Mouse (Mus musculus) liver, embryonic 15.5 days (tissue): ENCODE data around the gene Slc5a10. TPM values are rescaled to one million over a fixed set of nuclear protein-coding genes. Genes with fewer than 3 reads are reported as not detected.

ENCODE experiments used
- ATAC-seq: fragments of 200-750 bp; cut with Nextera tagmentation; 2 replicates; pipeline ENCODE4 v1.8.0; 2017; ENCODE audit warnings: moderate number of reproducible peaks, mild to moderate bottlenecking, moderate library complexity; ENCODE audit not compliant: insufficient read depth
- H3K27ac ChIP-seq: fragments of 300-500 bp; sonication (generic); replicated peaks from 2 replicates; pipeline ENCODE4 v1.5.1; 2015; ENCODE audit warnings: mild to moderate bottlenecking, inconsistent platforms
- H3K27me3 ChIP-seq: fragments of 300-500 bp; sonication (generic); 2 replicates; pipeline ENCODE4 v1.6.1; 2015; ENCODE audit warnings: mild to moderate bottlenecking, inconsistent platforms
- H3K36me3 ChIP-seq: fragments of 300-500 bp; sonication (generic); replicated peaks from 2 replicates; pipeline ENCODE4 v1.6.1; 2015; ENCODE audit warnings: moderate library complexity, mild to moderate bottlenecking, inconsistent platforms
- H3K4me1 ChIP-seq: fragments of 300-500 bp; sonication (generic); replicated peaks from 2 replicates; pipeline ENCODE4 v1.6.1; 2015; ENCODE audit warnings: inconsistent platforms
- H3K4me2 ChIP-seq: fragments of 300-500 bp; sonication (generic); 2 replicates; pipeline ENCODE4 v1.6.1; 2015; ENCODE audit warnings: moderate library complexity, mild to moderate bottlenecking, inconsistent platforms
- H3K4me3 ChIP-seq: fragments of 300-500 bp; sonication (generic); replicated peaks from 2 replicates; pipeline ENCODE4 v1.5.1; 2015; ENCODE audit warnings: mild to moderate bottlenecking, inconsistent platforms
- H3K9ac ChIP-seq: fragments of 300-500 bp; sonication (generic); 2 replicates; pipeline ENCODE4 v1.6.1; 2015; ENCODE audit warnings: moderate library complexity, mild to moderate bottlenecking, inconsistent platforms
- H3K9me3 ChIP-seq: fragments of 300-500 bp; sonication (generic); replicated peaks from 2 replicates; pipeline ENCODE4 v1.6.1; 2016; ENCODE audit warnings: inconsistent platforms
- WGBS: fragments of 180-500 bp; shearing (Covaris S2); methylation state at CpG from one replicate; pipeline ENCODE4 v1.1.7; 2015; ENCODE audit warnings: mixed read lengths; ENCODE audit not compliant: insufficient replicate concordance; 5-methylcytosine and 5-hydroxymethylcytosine counted together
- polyA plus RNA-seq: library from polyadenylated mRNA; unstranded; fragments of >200 nt; fragmentation: Nextera tagmentation; extraction: Ambion mirVana; gene quantifications from 2 replicates; pipeline ENCODE4 v1.2.1, GENCODE M21; 2015

Slc5a10 gene
- polyA plus RNA-seq, 1 experiment from 2014 or later, result not detected

- no peaks in the 10 kb centered on the region for H3K4me1 ChIP-seq
- no peak overlapping the region for H3K9ac ChIP-seq
- ATAC-seq, result no peak
- no peaks in the 10 kb centered on the region for H3K27me3 ChIP-seq
- no peaks in the 10 kb centered on the region for H3K9me3 ChIP-seq
- no peak overlapping the region for H3K4me3 ChIP-seq
- WGBS, result 63% methylated on average over 2 of the region's 2 CpGs
- H3K36me3 ChIP-seq, result no peaks in the 10 kb centered on the region
- H3K4me2 ChIP-seq, result no peak overlapping the region
- no peak overlapping the region for H3K27ac ChIP-seq
Measured at GRCm38 (mm10) chr11:61657432-61657831, 63.2 kb downstream of the Slc5a10 start.

GRCm38 (mm10) chr11:61656148-61656850 is 64.3 kb downstream of the Slc5a10 start:
- 35% methylated on average over 6 of the region's 6 CpGs for WGBS
- no peaks in the 10 kb centered on the region for H3K4me1 ChIP-seq
- no peak for ATAC-seq
- no peaks in the 10 kb centered on the region for H3K36me3 ChIP-seq
- H3K27ac ChIP-seq, result no peak overlapping the region
- H3K27me3 ChIP-seq, result no peaks in the 10 kb centered on the region
- no peak overlapping the region for H3K9ac ChIP-seq
- no peak overlapping the region for H3K4me3 ChIP-seq
- no peak overlapping the region for H3K4me2 ChIP-seq
- no peaks in the 10 kb centered on the region for H3K9me3 ChIP-seq

- Histone ChIP-seq H3K27me3 (no peaks in the 10 kb centered on the region), H3K4me3 (no peak overlapping the region), H3K4me2 (no peak overlapping the region), H3K9ac (no peak overlapping the region), H3K36me3 (no peaks in the 10 kb centered on the region), H3K9me3 (no peaks in the 10 kb centered on the region), H3K27ac (no peak overlapping the region), H3K4me1 (no peaks in the 10 kb centered on the region)
- 44% methylated on average over 4 of the region's 4 CpGs for WGBS
- ATAC-seq, result no peak
Measured at GRCm38 (mm10) chr11:61655649-61656048, 65.0 kb downstream of the Slc5a10 start.

GRCm38 (mm10) chr11:61654786-61655311 is 65.8 kb downstream of the Slc5a10 start:
- H3K4me2 ChIP-seq, result no peak overlapping the region
- H3K27ac ChIP-seq, result no peak overlapping the region
- H3K27me3 ChIP-seq, result no peaks in the 10 kb centered on the region
- no peak overlapping the region for H3K9ac ChIP-seq
- no peaks in the 10 kb centered on the region for H3K36me3 ChIP-seq
- H3K4me3 ChIP-seq, result no peak overlapping the region
- no peak for ATAC-seq
- 75% methylated on average over 4 of the region's 4 CpGs for WGBS
- H3K4me1 ChIP-seq, result no peaks in the 10 kb centered on the region
- no peaks in the 10 kb centered on the region for H3K9me3 ChIP-seq

GRCm38 (mm10) chr11:61653568-61653967 is 67.1 kb downstream of the Slc5a10 start:
- Histone ChIP-seq H3K27ac (no peak overlapping the region), H3K36me3 (no peaks in the 10 kb centered on the region), H3K27me3 (no peaks in the 10 kb centered on the region), H3K9me3 (no peaks in the 10 kb centered on the region), H3K9ac (no peak overlapping the region), H3K4me2 (no peak overlapping the region), H3K4me1 (no peaks in the 10 kb centered on the region), H3K4me3 (peak overlapping the region; percentile 40)
- 36% methylated on average over 2 of the region's 2 CpGs for WGBS
- no peak for ATAC-seq

GRCm38 (mm10) chr11:61652686-61653447 is 67.8 kb downstream of the Slc5a10 start, which contains the start of gene Grap:
Grap (plus strand) TSS chr11:61653265.
- no peak within 1 kb of the TSS for H3K27ac ChIP-seq
- H3K4me3 ChIP-seq, result peak within 1 kb of the TSS; percentile 40
- ATAC-seq, result no peak

GRCm38 (mm10) chr11:61652216-61652615 is 68.4 kb downstream of the Slc5a10 start:
- no peaks in the 10 kb centered on the region for H3K36me3 ChIP-seq
- H3K27ac ChIP-seq, result no peak overlapping the region
- H3K9me3 ChIP-seq, result no peaks in the 10 kb centered on the region
- ATAC-seq, result no peak
- no peaks in the 10 kb centered on the region for H3K4me1 ChIP-seq
- H3K9ac ChIP-seq, result no peak overlapping the region
- 0 out of 2 replicates have a peak, but pooled peaks cover 3% of the 10 kb centered on the region for H3K27me3 ChIP-seq
- 75% methylated on average over 5 of the region's 5 CpGs for WGBS
- no peak overlapping the region for H3K4me3 ChIP-seq
- H3K4me2 ChIP-seq, result no peak overlapping the region

More at GRCm38 (mm10) chr11:61652686-61653447, 67.8 kb downstream of the Slc5a10 start, which contains the start of gene Grap:
- Histone ChIP-seq H3K36me3 (no peaks in the 10 kb centered on the region), H3K4me2 (peak within 1 kb of the TSS; percentile 4; the same call in 1 of the 2 replicates), H3K9ac (no peak within 1 kb of the TSS), H3K4me1 (no peaks in the 10 kb centered on the region), H3K9me3 (no peaks in the 10 kb centered on the region), H3K27me3 (0 out of 2 replicates have a peak, but pooled peaks cover 3% of the 10 kb centered on the region)
- WGBS, result 8% methylated on average over 10 of the region's 10 CpGs

- 0 out of 2 replicates have a peak, but pooled peaks cover 6% of the 10 kb centered on the region for H3K27me3 ChIP-seq
- WGBS, result 60% methylated on average over 9 of the region's 9 CpGs
- no peak overlapping the region for H3K9ac ChIP-seq
- H3K36me3 ChIP-seq, result no peaks in the 10 kb centered on the region
- H3K4me1 ChIP-seq, result no peaks in the 10 kb centered on the region
- H3K4me2 ChIP-seq, result no peak overlapping the region
- ATAC-seq, result no peak
- H3K9me3 ChIP-seq, result no peaks in the 10 kb centered on the region
- H3K27ac ChIP-seq, result no peak overlapping the region
- H3K4me3 ChIP-seq, result no peak overlapping the region
Measured at GRCm38 (mm10) chr11:61650470-61651265, 70.0 kb downstream of the Slc5a10 start.

GRCm38 (mm10) chr11:61649626-61650025 is 71.0 kb downstream of the Slc5a10 start:
- Histone ChIP-seq H3K9me3 (no peaks in the 10 kb centered on the region), H3K27ac (no peak overlapping the region), H3K36me3 (no peaks in the 10 kb centered on the region), H3K9ac (no peak overlapping the region), H3K4me2 (no peak overlapping the region), H3K27me3 (0 out of 2 replicates have a peak, but pooled peaks cover 8% of the 10 kb centered on the region), H3K4me3 (no peak overlapping the region), H3K4me1 (no peaks in the 10 kb centered on the region)
- WGBS, result 67% methylated on average over 4 of the region's 4 CpGs
- ATAC-seq, result no peak

- no peak for ATAC-seq
- Histone ChIP-seq H3K27ac (no peak overlapping the region), H3K9ac (no peak overlapping the region), H3K4me1 (no peaks in the 10 kb centered on the region), H3K4me3 (no peak overlapping the region), H3K4me2 (no peak overlapping the region), H3K9me3 (no peaks in the 10 kb centered on the region), H3K36me3 (no peaks in the 10 kb centered on the region), H3K27me3 (0 out of 2 replicates have a peak, but pooled peaks cover 8% of the 10 kb centered on the region)
- 68% methylated on average over 5 of the region's 5 CpGs for WGBS
Measured at GRCm38 (mm10) chr11:61649163-61649580, 71.5 kb downstream of the Slc5a10 start.
